In the genomic region with DNA sequence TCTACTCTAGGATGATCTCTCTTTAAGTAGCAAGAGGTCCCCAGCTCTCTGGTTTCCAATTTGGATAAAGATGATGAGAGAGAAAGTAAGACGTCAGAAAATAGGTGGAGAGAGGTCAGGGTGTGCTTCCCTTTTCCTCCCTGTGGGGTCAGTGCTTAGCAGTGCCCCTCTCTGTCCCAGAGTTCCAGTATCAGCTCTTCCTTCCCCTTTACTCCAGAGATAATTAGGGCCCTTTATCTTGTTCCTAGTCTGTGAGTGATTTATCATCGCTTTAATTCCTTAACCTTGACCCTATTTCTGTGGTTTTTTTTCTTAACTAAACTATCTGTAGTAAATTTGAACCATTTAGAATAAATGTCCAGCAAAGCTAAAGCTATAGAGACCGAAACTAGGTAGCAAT, we compare ENCODE assay signal across 22 mouse cellular contexts. TPM values are rescaled to one million over a fixed set of nuclear protein-coding genes. Genes with fewer than 3 reads are reported as not detected.
DNase-seq lines count a peak whose midpoint lies in the region; ATAC-seq lines count a peak whose summit lies in the region.
"Had no signal": no experiment of that assay in that cellular context is flagged by ENCODE, and none has a peak within 500 bp of the region (broad histone marks: within the 10 kb centered on the region; RNA-seq: fewer than 3 reads in every experiment).

No protein-coding gene starts in this region.

- H3K36me3 ChIP-seq in liver, embryonic 12.5 days, result no peaks in the 10 kb centered on the region
- H3K36me3 ChIP-seq in liver, embryonic 11.5 days (ENCODE audit: control insufficient read depth, insufficient read depth, low read length), result no peaks in the 10 kb centered on the region
- no peaks in the 10 kb centered on the region for H3K36me3 ChIP-seq in liver, embryonic 15.5 days (replicated peaks)
- H3K36me3 ChIP-seq: embryonic facial prominence, embryonic 10.5 days; embryonic facial prominence, embryonic 12.5 days; forebrain, embryonic 15.5 days had no signal

- no peak for DNase-seq in liver, embryonic 11.5 days (ENCODE audit: low spot score)
- no peak for DNase-seq in lung, postnatal 36 days
- no peak for DNase-seq in yolk sac, embryonic 10.5 days (ENCODE audit: low spot score)
- DNase-seq: adrenal gland, adult 8-10 months; adrenal gland, postnatal 14 days; adrenal gland, postnatal 36 days; cerebellum, adult 11-12 months; cerebellum, adult 2 months; cerebellum, adult 9-10 months; cerebellum, postnatal 10 days; cerebellum, postnatal 25 days; forebrain, postnatal 0 days had no signal

- 36% methylated on average over 3 of the region's 3 CpGs for WGBS in liver, embryonic 12.5 days (ENCODE audit: insufficient replicate concordance)
- 39% methylated on average over 3 of the region's 3 CpGs for WGBS in liver, embryonic 11.5 days
- WGBS in liver, embryonic 15.5 days (ENCODE audit: insufficient replicate concordance), result 31% methylated on average over 3 of the region's 3 CpGs

- no peaks in the 10 kb centered on the region for H3K9me3 ChIP-seq in liver, embryonic 12.5 days (replicated peaks)
- no peaks in the 10 kb centered on the region for H3K9me3 ChIP-seq in liver, embryonic 11.5 days (ENCODE audit: control insufficient read depth, low read length)
- H3K9me3 ChIP-seq in liver, embryonic 15.5 days (replicated peaks), result no peaks in the 10 kb centered on the region
- H3K9me3 ChIP-seq: embryonic facial prominence, embryonic 10.5 days; embryonic facial prominence, embryonic 12.5 days; forebrain, embryonic 13.5 days; forebrain, embryonic 15.5 days had no signal

- H3K9ac ChIP-seq in liver, embryonic 12.5 days, result no peak overlapping the region
- no peak overlapping the region for H3K9ac ChIP-seq in liver, embryonic 11.5 days (ENCODE audit: low read depth, low read length)
- H3K9ac ChIP-seq in liver, embryonic 15.5 days, result no peak overlapping the region
- H3K9ac ChIP-seq: embryonic facial prominence, embryonic 12.5 days; forebrain, embryonic 13.5 days; forebrain, embryonic 15.5 days; forebrain, postnatal 0 days had no signal

- H3K4me2 ChIP-seq in liver, embryonic 12.5 days, result no peak overlapping the region
- no peak overlapping the region for H3K4me2 ChIP-seq in liver, embryonic 11.5 days
- no peak overlapping the region for H3K4me2 ChIP-seq in liver, embryonic 15.5 days
- H3K4me2 ChIP-seq: embryonic facial prominence, embryonic 12.5 days; forebrain, embryonic 13.5 days; forebrain, embryonic 15.5 days had no signal

- H3K4me1 ChIP-seq in liver, embryonic 12.5 days, result peaks cover 13% of the 10 kb centered on the region
- no peaks in the 10 kb centered on the region; the same call in 1 of the 2 replicates for H3K4me1 ChIP-seq in liver, embryonic 11.5 days (replicated peaks; ENCODE audit: control insufficient read depth, insufficient read depth, low read length)
- H3K4me1 ChIP-seq in liver, embryonic 15.5 days (replicated peaks), result peaks cover 33% of the 10 kb centered on the region

- H3K27ac ChIP-seq in liver, embryonic 12.5 days, result 0 out of 2 replicates have a peak overlapping the region, but pooled peaks have one; percentile 30
- H3K27ac ChIP-seq in liver, embryonic 11.5 days (ENCODE audit: low read depth, low read length), result no peak overlapping the region
- peak overlapping the region; percentile 71 for H3K27ac ChIP-seq in liver, embryonic 15.5 days (replicated peaks)
- H3K27ac ChIP-seq: embryonic facial prominence, embryonic 10.5 days; embryonic facial prominence, embryonic 12.5 days; forebrain, embryonic 13.5 days; forebrain, embryonic 15.5 days had no signal

- no peak for ATAC-seq in liver, embryonic 12.5 days
- ATAC-seq in liver, embryonic 11.5 days (replicated peaks; ENCODE audit: low FRiP score), result no peak
- ATAC-seq in liver, embryonic 15.5 days (ENCODE audit: insufficient read depth), result no peak
- ATAC-seq: activated CD4-positive, CD25-positive, alpha-beta regulatory T cell, adult 4 months; forebrain, embryonic 13.5 days; forebrain, embryonic 15.5 days; forebrain, postnatal 0 days; Patski had no signal

- no peaks in the 10 kb centered on the region for H3K27me3 ChIP-seq in liver, embryonic 12.5 days (replicated peaks)
- no peaks in the 10 kb centered on the region for H3K27me3 ChIP-seq in liver, embryonic 11.5 days (replicated peaks; ENCODE audit: control insufficient read depth, insufficient read depth, low read length)
- H3K27me3 ChIP-seq in liver, embryonic 15.5 days, result no peaks in the 10 kb centered on the region
- H3K27me3 ChIP-seq: embryonic facial prominence, embryonic 12.5 days; forebrain, embryonic 13.5 days; forebrain, embryonic 15.5 days had no signal

- no peak overlapping the region for H3K4me3 ChIP-seq in liver, embryonic 12.5 days
- no peak overlapping the region for H3K4me3 ChIP-seq in liver, embryonic 11.5 days (ENCODE audit: low read depth, low read length)
- no peak overlapping the region for H3K4me3 ChIP-seq in liver, embryonic 15.5 days (replicated peaks)
- H3K4me3 ChIP-seq: embryonic facial prominence, embryonic 10.5 days; embryonic facial prominence, embryonic 12.5 days; forebrain, embryonic 13.5 days; forebrain, embryonic 15.5 days had no signal

RNA-seq across cellular contexts. Expression of a gene that starts 3.5 kb away (rescaled TPM):
- polyA plus RNA-seq in liver, embryonic 12.5 days (2016; fragmentation: Nextera tagmentation; extraction: Ambion mirVana), result 5.3 and 5.5 TPM in 2 replicates
- polyA plus RNA-seq in liver, embryonic 11.5 days (2014; fragmentation: Nextera tagmentation; extraction: Ambion mirVana), result 0.99 and 2.5 TPM in 2 replicates
- polyA plus RNA-seq in liver, embryonic 15.5 days (2015; fragmentation: Nextera tagmentation; extraction: Ambion mirVana), result 35.9 and 43.1 TPM in 2 replicates
- polyA plus RNA-seq: C2C12 had no signal

RNA-seq across cellular contexts. Expression of a gene that starts 4.4 kb away (rescaled TPM):
- polyA plus RNA-seq in liver, embryonic 12.5 days (2016; fragmentation: Nextera tagmentation; extraction: Ambion mirVana), result 10.9 and 12.7 TPM in 2 replicates
- polyA plus RNA-seq in liver, embryonic 11.5 days (2014; fragmentation: Nextera tagmentation; extraction: Ambion mirVana), result 18.4 and 22.7 TPM in 2 replicates
- 8.5 and 8.6 TPM in 2 replicates for polyA plus RNA-seq in liver, embryonic 15.5 days (2015; fragmentation: Nextera tagmentation; extraction: Ambion mirVana)

RNA-seq across cellular contexts. Expression of a gene that starts 43.6 kb away (rescaled TPM):
- 14.2 and 16.0 TPM in 2 replicates for polyA plus RNA-seq in liver, embryonic 12.5 days (2016; fragmentation: Nextera tagmentation; extraction: Ambion mirVana)
- 10.0 and 10.5 TPM in 2 replicates for polyA plus RNA-seq in liver, embryonic 11.5 days (2014; fragmentation: Nextera tagmentation; extraction: Ambion mirVana)
- polyA plus RNA-seq in liver, embryonic 15.5 days (2015; fragmentation: Nextera tagmentation; extraction: Ambion mirVana), result 43.9 and 55.8 TPM in 2 replicates
- polyA plus RNA-seq: embryonic facial prominence, embryonic 14.5 days; Patski had no signal
